Mouse (Mus musculus) erythroid progenitor cell, adult 5-6 weeks (primary cell): ENCODE data around the gene Cc2d1a. TPM values are rescaled to one million over a fixed set of nuclear protein-coding genes. Genes with fewer than 3 reads are reported as not detected.

Experiments
- ATAC-seq: replicated peaks from 2 replicates; pipeline ENCODE4 v1.8.0; 2016; ENCODE audit warnings: moderate number of reproducible peaks, mild to moderate bottlenecking, moderate TSS enrichment, inconsistent platforms; ENCODE audit not compliant: poor library complexity, low FRiP score, severe bottlenecking
- total RNA-seq, 2 experiments: library from RNA; stranded (forward) in 1 of 2; stranded (reverse) in 1 of 2; fragments of 150-400 nt in 1 of 2; fragments of 186-747, 209-891 nt in 1 of 2; gene quantifications; 2 replicates each; pipeline versions ENCODE4 v1.2.3 to v1.2.4; 2015 to 2017; ENCODE audit warnings: low replicate concordance in 2 of 2

The Cc2d1a gene
- total RNA-seq, 2 experiments from 2014 or later = 2.1 to 17.9 TPM

- ATAC-seq = no peak
Observed at GRCm38 (mm10) chr8:84106216-84107040, 41.3 kb downstream of the Cc2d1a start.

GRCm38 (mm10) chr8:84105676-84106075, 42.1 kb downstream of the Cc2d1a start:
- no peak for ATAC-seq

- ATAC-seq = peak; percentile 96
Observed at GRCm38 (mm10) chr8:84104697-84105609, 42.8 kb downstream of the Cc2d1a start, which contains the start of gene Dcaf15. Gene Dcaf15 (minus strand): TSS chr8:84104768.

GRCm38 (mm10) chr8:84104221-84104620, 43.5 kb downstream of the Cc2d1a start:
- ATAC-seq = peak; percentile 44

- no peak for ATAC-seq
Observed at GRCm38 (mm10) chr8:84103601-84104000, 44.1 kb downstream of the Cc2d1a start.

- no peak for ATAC-seq
Observed at GRCm38 (mm10) chr8:84101476-84102270, 46.1 kb downstream of the Cc2d1a start.

- ATAC-seq = no peak
Observed at GRCm38 (mm10) chr8:84098376-84098775, 49.4 kb downstream of the Cc2d1a start.

- ATAC-seq = no peak
Observed at GRCm38 (mm10) chr8:84096061-84096460, 51.7 kb downstream of the Cc2d1a start.

GRCm38 (mm10) chr8:84090585-84090984, 57.2 kb downstream of the Cc2d1a start:
- ATAC-seq = no peak

- ATAC-seq = no peak
Observed at GRCm38 (mm10) chr8:84089277-84089676, 58.5 kb downstream of the Cc2d1a start.

- no peak for ATAC-seq
Observed at GRCm38 (mm10) chr8:84087821-84088220, 59.9 kb downstream of the Cc2d1a start.

- ATAC-seq = no peak
Observed at GRCm38 (mm10) chr8:84087156-84087555, 60.6 kb downstream of the Cc2d1a start.

- no peak for ATAC-seq
Observed at GRCm38 (mm10) chr8:84084341-84085115, 63.2 kb downstream of the Cc2d1a start.

- no peak for ATAC-seq
Observed at GRCm38 (mm10) chr8:84083829-84084241, 63.9 kb downstream of the Cc2d1a start.

Other genes starting within 250 kb of the Cc2d1a start
- 0.84 and 7.6 TPM in 2 replicates for gene Adgrl1, start 247.8 kb downstream of the Cc2d1a start, total RNA-seq (2015; ENCODE audit: low replicate concordance)
- gene Adgrl1, start 247.8 kb downstream of the Cc2d1a start, total RNA-seq (2017; ENCODE audit: low replicate concordance) = 0.26 and 0.30 TPM in 2 replicates
- not detected in 2 replicates for gene Gm10644, start 192.7 kb downstream of the Cc2d1a start, total RNA-seq (2015; ENCODE audit: low replicate concordance)
- gene Gm10644, start 192.7 kb downstream of the Cc2d1a start, total RNA-seq (2017; ENCODE audit: low replicate concordance) = 1.0 TPM in 1 of 2 replicates, not detected in the other
- gene Asf1b, start 192.4 kb downstream of the Cc2d1a start, total RNA-seq (2015; ENCODE audit: low replicate concordance) = 188 and 195 TPM in 2 replicates
- 120 and 123 TPM in 2 replicates for gene Asf1b, start 192.4 kb downstream of the Cc2d1a start, total RNA-seq (2017; ENCODE audit: low replicate concordance)
- 11.5 and 13.0 TPM in 2 replicates for gene Prkaca, start 174.9 kb downstream of the Cc2d1a start, total RNA-seq (2015; ENCODE audit: low replicate concordance)
- 6.7 and 17.2 TPM in 2 replicates for gene Prkaca, start 174.9 kb downstream of the Cc2d1a start, total RNA-seq (2017; ENCODE audit: low replicate concordance)
- gene Samd1, start 150.3 kb downstream of the Cc2d1a start, total RNA-seq (2015; ENCODE audit: low replicate concordance) = 114 and 119 TPM in 2 replicates
- gene Samd1, start 150.3 kb downstream of the Cc2d1a start, total RNA-seq (2017; ENCODE audit: low replicate concordance) = 51.6 and 80.9 TPM in 2 replicates
- 1.8 and 10.5 TPM in 2 replicates for gene 1700067K01Rik, start 146.4 kb downstream of the Cc2d1a start, total RNA-seq (2015; ENCODE audit: low replicate concordance)
- 2.6 and 4.7 TPM in 2 replicates for gene 1700067K01Rik, start 146.4 kb downstream of the Cc2d1a start, total RNA-seq (2017; ENCODE audit: low replicate concordance)
- gene 2210011C24Rik, start 135.8 kb downstream of the Cc2d1a start, total RNA-seq (2015; ENCODE audit: low replicate concordance) = not detected in 2 replicates
- not detected in 2 replicates for gene 2210011C24Rik, start 135.8 kb downstream of the Cc2d1a start, total RNA-seq (2017; ENCODE audit: low replicate concordance)
- gene Palm3, start 126.5 kb downstream of the Cc2d1a start, total RNA-seq (2015; ENCODE audit: low replicate concordance) = not detected in 2 replicates
- not detected in 2 replicates for gene Palm3, start 126.5 kb downstream of the Cc2d1a start, total RNA-seq (2017; ENCODE audit: low replicate concordance)
- 1.4 TPM in 1 of 2 replicates, not detected in the other for gene Il27ra, start 105.3 kb downstream of the Cc2d1a start, total RNA-seq (2015; ENCODE audit: low replicate concordance)
- gene Il27ra, start 105.3 kb downstream of the Cc2d1a start, total RNA-seq (2017; ENCODE audit: low replicate concordance) = 0.51 and 0.61 TPM in 2 replicates
- gene Rln3, start 102.9 kb downstream of the Cc2d1a start, total RNA-seq (2015; ENCODE audit: low replicate concordance) = not detected in 2 replicates
- gene Rln3, start 102.9 kb downstream of the Cc2d1a start, total RNA-seq (2017; ENCODE audit: low replicate concordance) = not detected in 2 replicates
- gene Gm10643, start 82.8 kb downstream of the Cc2d1a start, total RNA-seq (2015; ENCODE audit: low replicate concordance) = 1.1 TPM in 1 of 2 replicates, not detected in the other
- 0.77 and 1.2 TPM in 2 replicates for gene Gm10643, start 82.8 kb downstream of the Cc2d1a start, total RNA-seq (2017; ENCODE audit: low replicate concordance)
- 7.2 and 14.7 TPM in 2 replicates for gene Rfx1, start 81.1 kb downstream of the Cc2d1a start, total RNA-seq (2015; ENCODE audit: low replicate concordance)
- 2.5 and 8.5 TPM in 2 replicates for gene Rfx1, start 81.1 kb downstream of the Cc2d1a start, total RNA-seq (2017; ENCODE audit: low replicate concordance)
- 8.8 and 17.7 TPM in 2 replicates for gene Dcaf15, start 43.2 kb downstream of the Cc2d1a start, total RNA-seq (2015; ENCODE audit: low replicate concordance)
- gene Dcaf15, start 43.2 kb downstream of the Cc2d1a start, total RNA-seq (2017; ENCODE audit: low replicate concordance) = 11.9 and 13.6 TPM in 2 replicates
- not detected in 2 replicates for gene Podnl1, start 21.9 kb downstream of the Cc2d1a start, total RNA-seq (2015; ENCODE audit: low replicate concordance)
- 0.13 and 1.1 TPM in 2 replicates for gene Podnl1, start 21.9 kb downstream of the Cc2d1a start, total RNA-seq (2017; ENCODE audit: low replicate concordance)
- gene 4930432K21Rik, start 89 bp upstream of the Cc2d1a start, total RNA-seq (2015; ENCODE audit: low replicate concordance) = not detected in 2 replicates
- gene 4930432K21Rik, start 89 bp upstream of the Cc2d1a start, total RNA-seq (2017; ENCODE audit: low replicate concordance) = 0.51 TPM in 1 of 2 replicates, not detected in the other
- not detected in 2 replicates for gene Nanos3, start 37.3 kb upstream of the Cc2d1a start, total RNA-seq (2015; ENCODE audit: low replicate concordance)
- gene Nanos3, start 37.3 kb upstream of the Cc2d1a start, total RNA-seq (2017; ENCODE audit: low replicate concordance) = not detected in 2 replicates
- 1.7 and 2.2 TPM in 2 replicates for gene Zswim4, start 89.1 kb upstream of the Cc2d1a start, total RNA-seq (2015; ENCODE audit: low replicate concordance)
- 1.9 and 2.6 TPM in 2 replicates for gene Zswim4, start 89.1 kb upstream of the Cc2d1a start, total RNA-seq (2017; ENCODE audit: low replicate concordance)
- gene D8Ertd738e, start 101.8 kb upstream of the Cc2d1a start, total RNA-seq (2015; ENCODE audit: low replicate concordance) = 57.3 and 58.3 TPM in 2 replicates
- 39.9 and 46.1 TPM in 2 replicates for gene D8Ertd738e, start 101.8 kb upstream of the Cc2d1a start, total RNA-seq (2017; ENCODE audit: low replicate concordance)
- gene Mri1, start 109.4 kb upstream of the Cc2d1a start, total RNA-seq (2015; ENCODE audit: low replicate concordance) = 6.7 and 7.2 TPM in 2 replicates
- gene Mri1, start 109.4 kb upstream of the Cc2d1a start, total RNA-seq (2017; ENCODE audit: low replicate concordance) = 3.6 and 4.8 TPM in 2 replicates
- gene Ccdc130, start 122.4 kb upstream of the Cc2d1a start, total RNA-seq (2015; ENCODE audit: low replicate concordance) = 12.6 and 15.9 TPM in 2 replicates
- gene Ccdc130, start 122.4 kb upstream of the Cc2d1a start, total RNA-seq (2017; ENCODE audit: low replicate concordance) = 3.3 and 24.4 TPM in 2 replicates
- gene Cacna1a, start 240.5 kb upstream of the Cc2d1a start, total RNA-seq (2015; ENCODE audit: low replicate concordance) = not detected in 2 replicates
- not detected in 2 replicates for gene Cacna1a, start 240.5 kb upstream of the Cc2d1a start, total RNA-seq (2017; ENCODE audit: low replicate concordance)